11 mouse cellular contexts compared by ENCODE assay signal in the genomic region with DNA sequence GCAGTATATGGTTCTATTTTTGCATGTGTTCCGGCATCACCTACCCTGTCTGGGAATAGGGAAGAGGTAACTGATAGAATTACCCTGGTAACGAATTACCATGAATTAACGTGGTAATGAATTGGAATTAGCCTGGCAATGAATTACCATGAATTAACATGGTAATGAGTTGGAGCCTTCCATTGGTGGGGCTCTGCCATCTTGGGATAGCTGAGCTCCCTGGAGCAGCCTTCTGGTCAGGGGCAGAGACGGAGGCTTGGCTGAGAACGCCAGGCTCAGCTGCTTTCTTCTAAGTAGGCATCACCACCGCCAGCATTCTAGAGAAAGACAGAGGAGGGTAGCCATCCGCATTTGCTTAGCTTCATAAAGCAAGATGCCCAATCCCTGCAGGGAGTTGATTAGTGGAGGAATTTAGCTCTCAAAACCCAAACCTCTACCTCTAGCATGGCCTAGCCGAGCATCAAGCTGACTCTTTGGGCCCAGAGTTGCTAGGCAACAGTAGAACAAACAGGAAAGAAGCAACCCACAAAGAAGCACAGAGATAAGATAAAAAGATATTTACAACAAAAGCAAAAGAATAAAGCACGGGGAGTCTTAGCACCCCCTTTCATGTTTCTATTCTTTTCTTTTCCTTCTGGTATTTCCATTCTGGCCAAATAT. TPM values are rescaled to one million over a fixed set of nuclear protein-coding genes. Genes with fewer than 3 reads are reported as not detected.
DNase-seq lines count a peak whose midpoint lies in the region; ATAC-seq lines count a peak whose summit lies in the region.
"Had no signal": no experiment of that assay in that cellular context is flagged by ENCODE, and none has a peak within 500 bp of the region (broad histone marks: within the 10 kb centered on the region; RNA-seq: fewer than 3 reads in every experiment).

No protein-coding gene starts in this region.

- no peak overlapping the region for H3K9ac ChIP-seq in neural tube, embryonic 13.5 days
- no peak overlapping the region for H3K9ac ChIP-seq in forebrain, embryonic 16.5 days (replicated peaks; ENCODE audit: low read depth, low read length)
- H3K9ac ChIP-seq in midbrain, embryonic 14.5 days (replicated peaks; ENCODE audit: low read length) = no peak overlapping the region
- H3K9ac ChIP-seq: limb, embryonic 15.5 days had no signal

- no peak overlapping the region for H3K4me3 ChIP-seq in neural tube, embryonic 13.5 days
- no peak overlapping the region for H3K4me3 ChIP-seq in forebrain, embryonic 16.5 days (replicated peaks; ENCODE audit: low read length)
- no peak overlapping the region for H3K4me3 ChIP-seq in midbrain, embryonic 14.5 days (replicated peaks; ENCODE audit: low read depth, low read length)
- H3K4me3 ChIP-seq: limb, embryonic 15.5 days had no signal

- H3K27me3 ChIP-seq in neural tube, embryonic 13.5 days = no peaks in the 10 kb centered on the region
- H3K27me3 ChIP-seq in forebrain, embryonic 16.5 days (replicated peaks; ENCODE audit: control insufficient read depth, insufficient read depth, low read length) = no peaks in the 10 kb centered on the region
- no peaks in the 10 kb centered on the region for H3K27me3 ChIP-seq in midbrain, embryonic 14.5 days (ENCODE audit: control insufficient read depth, insufficient read depth, low read length)

- peak; percentile 28; the same call in 1 of the 2 replicates for ATAC-seq in neural tube, embryonic 13.5 days (ENCODE audit: low read depth)
- ATAC-seq in forebrain, embryonic 16.5 days = peak; percentile 56
- ATAC-seq in midbrain, embryonic 14.5 days (ENCODE audit: low FRiP score, low TSS enrichment) = no peak
- no peak for ATAC-seq in erythroblast, adult 5-6 weeks (replicated peaks; ENCODE audit: low FRiP score, poor library complexity, severe bottlenecking)

- H3K9me3 ChIP-seq in neural tube, embryonic 13.5 days = no peaks in the 10 kb centered on the region
- no peaks in the 10 kb centered on the region for H3K9me3 ChIP-seq in forebrain, embryonic 16.5 days (ENCODE audit: control insufficient read depth, low read length)
- no peaks in the 10 kb centered on the region for H3K9me3 ChIP-seq in midbrain, embryonic 14.5 days (ENCODE audit: control insufficient read depth, low read length)
- H3K9me3 ChIP-seq: limb, embryonic 15.5 days had no signal

- H3K4me1 ChIP-seq in neural tube, embryonic 13.5 days (replicated peaks) = peaks cover 26% of the 10 kb centered on the region
- peaks cover 17% of the 10 kb centered on the region for H3K4me1 ChIP-seq in forebrain, embryonic 16.5 days (replicated peaks; ENCODE audit: control insufficient read depth, insufficient read depth, low read length)
- H3K4me1 ChIP-seq in midbrain, embryonic 14.5 days (ENCODE audit: control insufficient read depth, insufficient read depth, low read length) = peaks cover 14% of the 10 kb centered on the region

- 45% methylated on average over 9 of the region's 9 CpGs for WGBS in neural tube, embryonic 13.5 days
- 27% methylated on average over 9 of the region's 9 CpGs for WGBS in forebrain, embryonic 16.5 days
- WGBS in midbrain, embryonic 14.5 days = 43% methylated on average over 9 of the region's 9 CpGs

- H3K36me3 ChIP-seq in neural tube, embryonic 13.5 days = no peaks in the 10 kb centered on the region
- H3K36me3 ChIP-seq in forebrain, embryonic 16.5 days (ENCODE audit: control insufficient read depth, insufficient read depth) = no peaks in the 10 kb centered on the region
- H3K36me3 ChIP-seq in midbrain, embryonic 14.5 days (ENCODE audit: control insufficient read depth, insufficient read depth, low read length) = no peaks in the 10 kb centered on the region
- H3K36me3 ChIP-seq: limb, embryonic 15.5 days had no signal

- 0 out of 2 replicates have a peak overlapping the region, but pooled peaks have one; percentile 20 for H3K27ac ChIP-seq in neural tube, embryonic 13.5 days (replicated peaks)
- H3K27ac ChIP-seq in forebrain, embryonic 16.5 days (ENCODE audit: low read length) = no peak overlapping the region
- H3K27ac ChIP-seq in midbrain, embryonic 14.5 days (replicated peaks; ENCODE audit: low read depth, low read length) = peak overlapping the region; percentile 68
- H3K27ac ChIP-seq: limb, embryonic 15.5 days had no signal

- DNase-seq in neural tube, embryonic 10.5 days (ENCODE audit: extremely low spot score, low spot score) = no peak
- DNase-seq in midbrain, embryonic 14.5 days = peak; percentile 67
- DNase-seq in thymus, postnatal 4 days = peak; percentile 42
- DNase-seq in kidney, adult 18-20 months = no peak
- DNase-seq: cerebellum, adult 18-20 months; heart, adult 18-20 months; lung, postnatal 14 days had no signal

- H3K4me2 ChIP-seq in neural tube, embryonic 13.5 days = no peak overlapping the region
- no peak overlapping the region for H3K4me2 ChIP-seq in forebrain, embryonic 16.5 days (ENCODE audit: low read length)
- H3K4me2 ChIP-seq in midbrain, embryonic 14.5 days (ENCODE audit: low read length) = no peak overlapping the region
- H3K4me2 ChIP-seq: limb, embryonic 15.5 days had no signal

RNA-seq across cellular contexts. Expression of gene Arl4c, which starts 6.8 kb away (rescaled TPM):
- polyA plus RNA-seq in neural tube, embryonic 13.5 days (2015; fragmentation: Nextera tagmentation; extraction: Ambion mirVana) = 38.3 and 39.2 TPM in 2 replicates
- polyA plus RNA-seq in forebrain, embryonic 16.5 days (2015; fragmentation: Nextera tagmentation; extraction: Ambion mirVana) = 37.1 and 39.7 TPM in 2 replicates
- 23.4 and 30.3 TPM in 2 replicates for polyA plus RNA-seq in midbrain, embryonic 14.5 days (2014; fragmentation: Nextera tagmentation; extraction: Ambion mirVana)
- total RNA-seq in erythroblast, adult 5-6 weeks (2015; ENCODE audit: low replicate concordance) = 0.96 and 2.9 TPM in 2 replicates
- 1.8 and 3.5 TPM in 2 replicates for total RNA-seq in erythroblast, adult 5-6 weeks (2017; ENCODE audit: low replicate concordance)

Comparison
In these comparisons a context has a peak if more than half of its experiments do, and no peak if none do; other contexts are left out.
1. ATAC-seq: peak in neural tube, embryonic 13.5 days (single experiment) and forebrain, embryonic 16.5 days (single experiment); none in midbrain, embryonic 14.5 days (single experiment) and erythroblast, adult 5-6 weeks (single experiment).
2. DNase-seq: peak in midbrain, embryonic 14.5 days (single experiment) and thymus, postnatal 4 days (single experiment); none in neural tube, embryonic 10.5 days (single experiment) and kidney, adult 18-20 months (single experiment).